Mouse (Mus musculus) MEL (cell line): Measurements from ENCODE around the gene Erf.
A peak's percentile ranks its signal among the peaks of the same experiment; 100 is the strongest.

Source experiments
- BHLHE40 ChIP-seq: IDR thresholded peaks from 2 replicates; pipeline ENCODE4 v1.6.1; 2012; ENCODE audit warnings: low read depth, mild to moderate bottlenecking, inconsistent platforms, low read length, improper control_type of control experiment, borderline replicate concordance
- CTCF ChIP-seq, 3 experiments: IDR thresholded peaks in 2 of 3; conservative IDR thresholded peaks in 1 of 3; 2 replicates each; pipeline ENCODE4 v1.5.1; 2011 to 2012; ENCODE audit warnings: low read length in 3 of 3, low read depth in 2 of 3, mild to moderate bottlenecking in 2 of 3, improper control_type of control experiment in 1 of 3, inconsistent platforms in 1 of 3, mixed read lengths in 1 of 3, moderate library complexity in 1 of 3; ENCODE audit not compliant: control insufficient read depth in 1 of 3, insufficient read depth in 1 of 3, poor library complexity in 1 of 3, severe bottlenecking in 1 of 3
- EP300 ChIP-seq, 2 experiments: IDR thresholded peaks; 2 replicates each; pipeline ENCODE4 v1.6.1; 2011; ENCODE audit warnings: improper control_type of control experiment in 2 of 2, low read length in 2 of 2, low read depth in 1 of 2, mild to moderate bottlenecking in 1 of 2
- KAT2A ChIP-seq: conservative IDR thresholded peaks from 2 replicates; pipeline ENCODE4 v1.6.1; 2012; ENCODE audit warnings: low read depth, low read length, improper control_type of control experiment, inconsistent platforms
- MYC ChIP-seq: IDR thresholded peaks from 2 replicates; pipeline ENCODE4 v1.6.1; 2011; ENCODE audit warnings: low read depth, mild to moderate bottlenecking, low read length, improper control_type of control experiment, moderate library complexity
- POLR2A ChIP-seq, 2 experiments: IDR thresholded peaks; 2 replicates each; pipeline ENCODE4 v1.6.1; 2011 to 2012; ENCODE audit warnings: low read length in 2 of 2, mild to moderate bottlenecking in 2 of 2, control low read depth in 1 of 2, improper control_type of control experiment in 1 of 2, low read depth in 1 of 2, moderate library complexity in 1 of 2; ENCODE audit not compliant: control insufficient read depth in 1 of 2, insufficient read depth in 1 of 2, poor library complexity in 1 of 2
- TCF12 ChIP-seq: IDR thresholded peaks from 2 replicates; pipeline ENCODE4 v1.6.1; 2014; ENCODE audit warnings: low read depth, mild to moderate bottlenecking, inconsistent platforms, low read length, improper control_type of control experiment, moderate library complexity

DNA sequence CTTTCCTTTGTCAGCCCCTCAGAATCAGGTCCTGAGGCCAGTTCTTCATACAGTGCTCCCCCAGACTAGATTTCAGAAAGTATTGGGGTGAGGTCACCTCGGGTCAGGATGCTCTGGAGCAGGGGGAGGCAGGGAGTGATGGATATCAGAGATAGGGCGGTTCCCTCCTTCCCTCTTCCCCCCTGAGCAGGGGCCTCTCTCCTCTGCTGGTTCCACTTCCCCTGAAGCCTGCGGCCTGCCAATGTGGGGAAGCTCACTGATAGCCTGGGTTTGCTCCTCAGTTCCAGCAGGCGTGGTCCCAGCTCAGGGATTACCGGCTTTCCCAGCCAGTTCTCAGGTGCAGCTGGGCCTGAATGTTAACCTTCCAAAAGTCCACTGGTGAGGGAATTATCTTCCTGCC is 33.1 kb upstream of the Erf start:
- TF ChIP-seq TCF12 (peak; percentile 69; the same call in 1 of the 2 replicates), BHLHE40 (no peak), CTCF (IDR thresholded peaks at IDR 0.05 in 2 of 3, conservative IDR thresholded peaks at IDR 0.05 in 1 of 3; ENCODE audit: control insufficient read depth in 1 of 3, insufficient read depth in 1 of 3, low read depth in 2 of 3, low read length in 3 of 3, poor library complexity in 1 of 3, severe bottlenecking in 1 of 3) (no peak), POLR2A (IDR thresholded peaks at IDR 0.05; ENCODE audit: control insufficient read depth in 1 of 2, insufficient read depth in 1 of 2, low read depth in 1 of 2, low read length in 2 of 2, poor library complexity in 1 of 2) (peak; percentile 9 to 67; a peak in 2 of 4 replicates), EP300 (IDR thresholded peaks at IDR 0.05; ENCODE audit: low read depth in 1 of 2, low read length in 2 of 2) (peak; percentile 65 to 85), MYC (peak; percentile 63; the same call in 1 of the 2 replicates), KAT2A (0 out of 2 replicates have a peak, but pooled peaks have one; percentile 16)
